Mouse (Mus musculus) testis, postnatal 10 days (tissue): ENCODE data around the gene Cep63.

ENCODE experiments used
- DNase-seq: peaks from one replicate; pipeline ENCODE4 v3.0.0; 2021; ENCODE audit warnings: low spot score

The Cep63 gene

GRCm38 (mm10) chr9:102631589-102632147 lies 5.3 kb upstream of the Cep63 start:
- no peak for DNase-seq

GRCm38 (mm10) chr9:102629052-102629451 lies 2.7 kb upstream of the Cep63 start:
- DNase-seq: no peak

- no peak for DNase-seq
These were observed 1.1 kb upstream of the Cep63 start for GRCm38 (mm10) chr9:102627442-102627841.

DNA sequence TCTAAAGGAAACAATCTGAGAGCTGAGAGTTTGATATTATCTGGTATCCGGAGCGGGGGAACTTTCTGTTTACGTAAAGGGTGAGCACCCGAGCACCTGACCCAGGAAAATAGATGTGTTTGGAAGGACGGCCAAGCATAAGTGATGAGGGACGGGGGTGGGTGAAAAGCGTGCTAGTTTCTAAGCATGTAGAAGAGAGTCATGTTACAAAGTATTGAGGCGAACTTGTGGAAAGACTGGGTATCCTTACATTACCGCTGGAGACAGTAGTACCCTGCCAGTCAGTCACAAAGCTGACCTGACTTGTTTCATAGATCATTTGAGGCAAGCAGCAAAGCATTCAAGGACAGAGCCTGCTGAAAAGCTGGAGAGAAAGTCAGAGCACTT lies 498 bp upstream of the Cep63 start:
- no peak for DNase-seq

DNA sequence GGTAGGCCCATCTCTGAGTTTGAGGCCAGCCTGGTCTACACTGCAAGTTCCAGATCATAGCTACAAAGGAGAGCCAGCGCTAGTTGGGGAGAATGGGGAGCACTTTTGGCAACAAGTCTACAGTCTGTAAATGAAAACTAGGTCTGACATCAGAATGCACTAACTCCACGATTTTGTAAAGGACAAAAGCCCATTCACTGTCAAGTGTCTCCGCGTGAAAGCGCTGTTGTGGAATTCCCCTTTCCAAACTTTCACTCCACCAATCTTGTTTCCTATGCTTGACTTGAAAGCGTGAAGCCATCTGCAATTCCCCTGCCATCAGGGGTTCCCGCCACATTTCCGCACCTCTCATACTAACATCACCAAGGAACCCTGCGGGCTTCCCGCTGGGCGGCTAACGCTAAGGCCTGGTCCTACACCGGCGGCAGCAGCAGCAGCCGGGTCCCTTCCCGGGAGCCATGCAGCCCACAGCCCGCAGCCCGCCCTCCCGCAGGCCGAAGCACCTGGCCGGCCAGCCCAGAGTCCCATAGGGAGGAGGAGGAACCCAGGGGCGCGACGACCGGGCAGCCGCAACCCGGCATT lies 842 bp downstream of the Cep63 start:
- no peak for DNase-seq

GRCm38 (mm10) chr9:102623581-102623980 lies 2.8 kb downstream of the Cep63 start:
- no peak for DNase-seq

DNA sequence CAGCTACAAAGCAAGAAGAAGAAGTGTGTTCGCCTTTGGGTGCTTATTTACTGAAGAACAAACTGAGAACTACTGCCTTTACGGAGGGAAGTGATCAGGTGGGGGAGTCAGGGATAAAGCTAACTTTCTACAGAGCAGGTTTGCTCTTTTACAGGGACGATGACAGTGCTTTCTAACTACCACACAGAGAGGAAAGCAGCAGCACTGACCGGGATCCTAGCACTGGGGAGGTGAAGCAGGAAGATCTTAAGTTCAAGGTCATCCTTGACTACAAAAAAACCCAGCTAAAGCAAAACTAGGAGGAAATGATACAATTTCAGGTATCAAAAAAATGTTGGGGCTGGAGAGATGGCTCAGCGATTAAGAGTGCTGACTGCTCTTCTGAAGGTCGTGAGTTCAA lies 3.5 kb downstream of the Cep63 start:
- no peak for DNase-seq

GRCm38 (mm10) chr9:102622192-102622857 lies 4.0 kb downstream of the Cep63 start:
- no peak for DNase-seq

GRCm38 (mm10) chr9:102621385-102621784 lies 4.9 kb downstream of the Cep63 start:
- no peak for DNase-seq

GRCm38 (mm10) chr9:102616267-102616666 lies 10.1 kb downstream of the Cep63 start:
- no peak for DNase-seq

DNA sequence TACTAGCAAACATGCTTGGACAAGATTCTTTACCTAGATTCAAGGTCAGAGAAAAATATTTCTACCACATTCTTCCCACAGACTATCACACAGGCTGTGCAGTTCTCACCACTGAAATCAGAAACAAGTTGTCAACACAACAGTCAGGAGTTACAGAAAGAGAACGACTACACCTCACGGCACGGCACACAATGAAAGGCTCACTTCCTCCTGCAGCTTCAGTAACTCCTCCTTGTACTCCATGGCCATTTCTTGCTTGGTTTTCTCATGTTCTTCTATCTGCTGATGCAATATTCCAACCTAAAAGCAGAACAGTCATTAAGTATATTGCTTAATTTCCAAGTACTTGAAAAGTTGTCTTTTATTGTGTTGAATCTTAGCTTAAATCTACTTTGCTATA lies 11.3 kb downstream of the Cep63 start:
- no peak for DNase-seq

GRCm38 (mm10) chr9:102609221-102609620 lies 17.1 kb downstream of the Cep63 start:
- DNase-seq: no peak

DNA sequence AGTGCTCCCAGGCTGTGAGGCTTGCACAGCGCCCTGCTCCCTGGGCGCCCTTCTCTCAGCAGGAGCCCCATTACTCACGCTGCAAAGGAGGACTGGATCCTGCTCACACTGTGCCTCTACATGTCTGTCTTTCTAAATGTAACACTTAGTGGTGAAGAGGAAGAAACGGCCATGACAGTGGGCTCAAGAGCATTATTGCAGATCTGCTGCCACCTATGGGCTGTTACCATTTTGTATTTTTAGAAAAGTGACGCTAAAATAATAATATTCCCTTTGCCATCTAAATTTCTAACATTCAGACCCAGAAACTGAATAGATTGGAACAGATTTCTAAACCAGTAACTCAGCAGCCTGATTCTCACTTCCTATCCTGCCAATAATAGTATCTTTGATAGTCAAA lies 18.9 kb downstream of the Cep63 start:
- no peak for DNase-seq

- no peak for DNase-seq
These were observed 21.2 kb downstream of the Cep63 start for GRCm38 (mm10) chr9:102605162-102605561.

DNA sequence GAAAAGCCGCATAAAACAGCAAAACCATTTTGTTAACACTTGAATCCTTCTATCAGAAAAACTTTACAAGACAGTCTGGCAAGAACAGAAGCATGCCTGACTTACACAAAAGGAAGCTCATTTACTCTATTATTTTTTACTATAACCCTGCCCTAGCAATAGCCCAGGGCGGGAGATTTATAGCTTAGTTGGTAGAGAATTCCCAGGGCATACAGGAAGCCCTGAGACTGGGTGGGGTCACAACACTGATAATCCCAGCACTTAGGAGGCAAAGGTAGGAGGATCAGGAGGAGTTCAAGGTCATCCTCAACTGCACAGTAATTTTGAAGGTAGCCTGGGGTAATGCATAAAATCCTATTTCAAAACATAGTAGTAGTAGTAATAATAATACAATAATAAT lies 24.7 kb downstream of the Cep63 start:
- no peak for DNase-seq

GRCm38 (mm10) chr9:102601187-102601586 lies 25.1 kb downstream of the Cep63 start:
- no peak for DNase-seq

DNA sequence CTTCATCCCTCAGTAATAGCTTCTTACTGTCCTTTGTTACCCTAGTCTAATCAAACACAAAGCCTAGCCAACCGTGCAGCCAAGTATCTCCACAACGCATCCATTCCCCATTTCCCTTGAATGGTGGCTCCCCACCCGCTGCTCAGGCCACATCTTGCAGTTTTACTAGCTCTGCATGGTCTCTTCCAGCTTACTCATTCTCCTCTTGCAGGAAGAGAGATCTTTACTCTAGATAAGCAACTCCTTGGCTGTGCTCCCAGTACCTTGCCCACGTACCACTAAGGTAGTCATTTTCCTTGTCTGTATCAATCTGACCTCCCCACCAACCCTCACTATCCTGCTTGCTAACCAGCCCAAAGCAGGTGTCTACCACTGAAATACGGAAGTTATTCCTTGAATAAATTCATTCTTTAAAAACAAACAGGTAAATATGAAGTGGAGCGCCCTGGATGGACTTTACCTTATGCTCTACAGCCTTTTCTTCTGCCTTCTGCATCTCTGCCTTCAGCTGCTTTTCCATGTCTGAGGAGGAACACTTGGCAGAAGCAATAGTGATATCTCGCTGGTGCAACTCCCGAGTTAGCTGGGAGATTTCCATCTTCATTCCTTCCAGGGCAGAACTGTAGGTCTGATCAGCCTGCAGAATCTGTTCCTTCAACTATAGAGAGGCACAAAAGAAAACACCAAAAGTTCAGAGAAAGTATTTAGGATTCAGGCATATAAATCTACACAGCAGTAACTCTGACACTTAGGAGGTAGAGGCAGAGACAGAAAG lies 30.5 kb downstream of the Cep63 start:
- DNase-seq: no peak

- DNase-seq: no peak
These were observed 31.5 kb downstream of the Cep63 start for GRCm38 (mm10) chr9:102594667-102595393.

GRCm38 (mm10) chr9:102587347-102587746 lies 39.0 kb downstream of the Cep63 start:
- no peak for DNase-seq

DNA sequence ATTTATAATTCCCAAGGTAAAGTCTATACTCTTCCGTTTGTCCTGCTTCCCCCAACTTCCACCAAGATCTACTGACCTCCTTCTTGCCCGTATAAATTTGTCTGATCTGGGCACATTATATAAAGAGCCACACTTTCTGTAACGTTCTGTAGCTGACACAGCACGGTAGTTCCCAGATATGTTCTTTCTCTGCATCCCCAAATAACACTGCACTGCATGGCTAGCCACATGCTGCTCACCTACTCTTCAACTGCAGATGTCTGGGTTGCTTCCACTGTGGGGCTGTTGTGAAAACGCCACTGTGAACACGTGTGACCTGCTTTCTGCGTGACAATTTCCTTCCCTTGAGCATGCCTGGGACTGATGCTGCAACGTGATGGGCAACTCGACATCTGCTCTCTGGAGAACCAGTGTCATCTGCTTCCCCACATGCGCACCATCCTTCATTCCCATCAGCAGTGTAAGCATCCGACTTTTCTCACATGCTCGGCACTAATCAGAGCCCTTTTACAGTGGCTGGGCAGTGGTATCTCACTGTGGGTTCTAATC lies 44.3 kb downstream of the Cep63 start:
- no peak for DNase-seq

DNA sequence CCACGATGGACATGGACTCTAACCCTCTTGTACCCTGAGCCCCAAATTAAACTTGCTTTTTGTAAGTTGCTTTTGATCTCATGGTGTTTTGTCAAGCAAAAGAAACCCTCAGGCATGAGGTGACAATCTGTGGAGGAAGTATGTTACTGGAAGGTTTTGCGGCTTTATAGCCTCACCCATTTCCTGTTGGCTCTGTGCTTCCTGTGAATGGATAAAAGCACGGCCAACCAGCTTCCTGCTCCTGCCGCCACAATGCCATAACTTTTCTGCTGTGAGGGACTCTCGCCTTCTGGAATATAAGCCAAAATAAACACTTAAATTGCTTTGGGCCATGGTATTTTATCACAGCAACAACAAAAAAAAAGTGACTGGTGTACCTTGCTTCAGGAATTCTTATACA lies 48.9 kb downstream of the Cep63 start:
- DNase-seq: no peak

- no peak for DNase-seq
These were observed 53.4 kb downstream of the Cep63 start for GRCm38 (mm10) chr9:102572888-102573287.
